Mouse (Mus musculus) myocyte (in vitro differentiated cells): ENCODE measurements around the gene Nr3c2. TPM values are rescaled to one million over a fixed set of nuclear protein-coding genes. Genes with fewer than 3 reads are reported as not detected.
A peak's percentile ranks its signal among the peaks of the same experiment; 100 is the strongest.

Experiments used
- H3K27me3 ChIP-seq: one replicate; pipeline ENCODE4 v1.6.1; 2011; ENCODE audit not compliant: control insufficient read depth, insufficient read depth, insufficient read length
- H3K36me3 ChIP-seq: one replicate; pipeline ENCODE4 v1.6.1; 2011; ENCODE audit not compliant: control insufficient read depth, insufficient read depth
- H3K4me2 ChIP-seq: one replicate; pipeline ENCODE4 v1.6.1; 2011; ENCODE audit warnings: low read depth, control low read depth
- H3K4me3 ChIP-seq: one replicate; pipeline ENCODE4 v1.5.1; 2011; ENCODE audit warnings: mild to moderate bottlenecking, control low read depth, moderate library complexity
- H3K79me2 ChIP-seq: one replicate; pipeline ENCODE4 v1.6.1; 2011; ENCODE audit not compliant: control insufficient read depth, insufficient read depth
- H3ac ChIP-seq: one replicate; pipeline ENCODE4 v1.6.1; 2011; ENCODE audit not compliant: control insufficient read depth, insufficient read length
- CEBPB ChIP-seq: IDR thresholded peaks from 2 replicates; pipeline ENCODE4 v1.6.1; 2011; ENCODE audit warnings: mild to moderate bottlenecking, moderate library complexity; ENCODE audit not compliant: poor library complexity, insufficient read depth, severe bottlenecking
- E2F4 ChIP-seq: IDR thresholded peaks from one replicate; pipeline ENCODE4 v1.6.1; 2011; ENCODE audit warnings: mild to moderate bottlenecking, control low read depth, moderate library complexity; ENCODE audit not compliant: insufficient read depth
- MAX ChIP-seq: IDR thresholded peaks from one replicate; pipeline ENCODE4 v1.6.1; 2011; ENCODE audit warnings: low read depth, mild to moderate bottlenecking, control low read depth
- MYOD1 ChIP-seq, 3 experiments: IDR thresholded peaks; one replicate each; pipeline ENCODE4 v1.6.1; 2011; ENCODE audit warnings: control low read depth in 2 of 3, low read depth in 2 of 3, mild to moderate bottlenecking in 2 of 3, moderate library complexity in 1 of 3; ENCODE audit not compliant: insufficient read length in 2 of 3, control insufficient read depth in 1 of 3
- MYOG ChIP-seq, 3 experiments: IDR thresholded peaks; one replicate each; pipeline ENCODE4 v1.6.1; 2011; ENCODE audit warnings: control low read depth in 2 of 3, low read depth in 2 of 3, mild to moderate bottlenecking in 2 of 3; ENCODE audit not compliant: insufficient read length in 2 of 3, control insufficient read depth in 1 of 3, insufficient read depth in 1 of 3
- POLR2A ChIP-seq: IDR thresholded peaks from one replicate; pipeline ENCODE4 v1.6.1; 2011; ENCODE audit warnings: low read depth, mild to moderate bottlenecking, control low read depth, moderate library complexity; ENCODE audit not compliant: insufficient read length
- POLR2AphosphoS2 ChIP-seq: IDR thresholded peaks from one replicate; pipeline ENCODE4 v1.6.1; 2011; ENCODE audit warnings: low read depth, control low read depth; ENCODE audit not compliant: insufficient read length
- REST ChIP-seq: IDR thresholded peaks from one replicate; pipeline ENCODE4 v1.6.1; 2011; ENCODE audit warnings: mild to moderate bottlenecking, control low read depth, moderate library complexity; ENCODE audit not compliant: insufficient read depth, insufficient read length
- SRF ChIP-seq: IDR thresholded peaks from one replicate; pipeline ENCODE4 v1.6.1; 2011; ENCODE audit warnings: low read depth; ENCODE audit not compliant: control insufficient read depth, insufficient read length
- TCF12 ChIP-seq: IDR thresholded peaks from one replicate; pipeline ENCODE4 v1.6.1; 2011; ENCODE audit warnings: mild to moderate bottlenecking, control low read depth; ENCODE audit not compliant: poor library complexity, insufficient read depth, severe bottlenecking
- TCF3 ChIP-seq: IDR thresholded peaks from one replicate; pipeline ENCODE4 v1.6.1; 2011; ENCODE audit warnings: low read depth, control low read depth; ENCODE audit not compliant: insufficient read length
- USF1 ChIP-seq: IDR thresholded peaks from one replicate; pipeline ENCODE4 v1.6.1; 2011; ENCODE audit warnings: low read depth, mild to moderate bottlenecking, control low read depth, moderate library complexity
- polyA plus RNA-seq: library from polyadenylated mRNA; unstranded; fragments of >200 nt; fragmentation: generic; extraction: Trizol; gene quantifications from one replicate; pipeline ENCODE4 v1.2.1, GENCODE M21; 2012; ENCODE audit warnings: missing spikeins

Nr3c2 gene
- polyA plus RNA-seq, 1 experiment, result 0.11 TPM

GRCm38 (mm10) chr8:77188298-77188697 lies 289.1 kb downstream of the Nr3c2 start:
- peak in 1 of 3 experiments; percentile 18 for TF ChIP-seq MYOD1 (IDR thresholded peaks at IDR 0.05; ENCODE audit: control insufficient read depth in 1 of 3, insufficient read length in 2 of 3, low read depth in 2 of 3)
- no peak for TF ChIP-seq MAX
- TF ChIP-seq CEBPB, result no peak
- TF ChIP-seq POLR2A, result no peak
- no peak for TF ChIP-seq USF1
- TF ChIP-seq REST, result no peak
- no peak for TF ChIP-seq SRF
- no peak for TF ChIP-seq MYOG (IDR thresholded peaks at IDR 0.05; ENCODE audit: control insufficient read depth in 1 of 3, insufficient read depth in 1 of 3, insufficient read length in 2 of 3, low read depth in 2 of 3)
- no peak overlapping the region for H3K4me3 ChIP-seq
- H3K4me2 ChIP-seq, result no peak overlapping the region
- no peaks in the 10 kb centered on the region for H3K79me2 ChIP-seq
- no peaks in the 10 kb centered on the region for H3K36me3 ChIP-seq
- peaks cover 19% of the 10 kb centered on the region for H3K27me3 ChIP-seq
- H3ac ChIP-seq, result no peak overlapping the region

- Histone ChIP-seq H3K27me3 (peaks cover 9% of the 10 kb centered on the region), H3K36me3 (no peaks in the 10 kb centered on the region), H3K4me2 (no peak overlapping the region), H3K79me2 (no peaks in the 10 kb centered on the region), H3K4me3 (no peak overlapping the region), H3ac (no peak overlapping the region)
- no peak for TF ChIP-seq SRF
- TF ChIP-seq MAX, result no peak
- no peak for TF ChIP-seq E2F4
- TF ChIP-seq TCF3, result no peak
- TF ChIP-seq REST, result no peak
- no peak for TF ChIP-seq MYOD1 (IDR thresholded peaks at IDR 0.05; ENCODE audit: control insufficient read depth in 1 of 3, insufficient read length in 2 of 3, low read depth in 2 of 3)
- TF ChIP-seq TCF12, result no peak
- no peak for TF ChIP-seq POLR2A
- TF ChIP-seq USF1, result no peak
- no peak for TF ChIP-seq POLR2AphosphoS2
These were observed 290.1 kb downstream of the Nr3c2 start for GRCm38 (mm10) chr8:77189318-77189717.

GRCm38 (mm10) chr8:77190393-77190792 lies 291.2 kb downstream of the Nr3c2 start:
- Histone ChIP-seq H3K36me3 (no peaks in the 10 kb centered on the region), H3K27me3 (peaks cover 6% of the 10 kb centered on the region), H3K4me2 (no peak overlapping the region), H3ac (no peak overlapping the region), H3K79me2 (no peaks in the 10 kb centered on the region), H3K4me3 (no peak overlapping the region)
- TF ChIP-seq POLR2A (no peak), CEBPB (0 out of 2 replicates have a peak, but pooled peaks have one; percentile 19), POLR2AphosphoS2 (no peak), MYOG (IDR thresholded peaks at IDR 0.05; ENCODE audit: control insufficient read depth in 1 of 3, insufficient read depth in 1 of 3, insufficient read length in 2 of 3, low read depth in 2 of 3) (no peak)

DNA sequence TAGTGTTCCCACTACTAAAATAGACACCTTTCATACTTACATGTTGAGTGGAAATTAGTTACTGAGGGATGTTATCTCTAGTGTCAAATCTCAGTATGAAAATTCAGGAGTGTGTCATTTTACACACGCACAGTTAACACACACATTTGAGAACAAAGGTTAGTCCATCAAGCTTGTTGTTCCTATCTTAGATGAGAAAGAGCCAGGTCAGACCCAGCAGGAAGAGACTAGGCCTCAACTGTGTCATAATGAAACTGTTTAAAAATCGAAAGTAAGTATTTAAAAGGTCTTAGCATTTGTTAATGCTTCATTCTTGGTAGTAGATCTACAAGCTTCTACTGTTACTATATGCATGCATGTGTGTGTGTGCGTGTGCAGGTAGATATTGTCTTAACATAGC lies 310.1 kb downstream of the Nr3c2 start:
- no peak overlapping the region for H3K4me2 ChIP-seq
- H3K79me2 ChIP-seq, result no peaks in the 10 kb centered on the region
- H3ac ChIP-seq, result no peak overlapping the region
- H3K36me3 ChIP-seq, result no peaks in the 10 kb centered on the region
- H3K27me3 ChIP-seq, result no peaks in the 10 kb centered on the region
- TF ChIP-seq POLR2A (no peak), MYOD1 (IDR thresholded peaks at IDR 0.05; ENCODE audit: control insufficient read depth in 1 of 3, insufficient read length in 2 of 3, low read depth in 2 of 3) (no peak), POLR2AphosphoS2 (no peak), REST (no peak), TCF12 (no peak), E2F4 (no peak), MYOG (IDR thresholded peaks at IDR 0.05; ENCODE audit: control insufficient read depth in 1 of 3, insufficient read depth in 1 of 3, insufficient read length in 2 of 3, low read depth in 2 of 3) (no peak), USF1 (no peak), SRF (no peak), MAX (no peak), CEBPB (no peak), TCF3 (no peak)
- no peak overlapping the region for H3K4me3 ChIP-seq

- no peak overlapping the region for H3K4me3 ChIP-seq
- H3ac ChIP-seq, result no peak overlapping the region
- TF ChIP-seq SRF (no peak), POLR2AphosphoS2 (no peak), MYOD1 (IDR thresholded peaks at IDR 0.05; ENCODE audit: control insufficient read depth in 1 of 3, insufficient read length in 2 of 3, low read depth in 2 of 3) (no peak), TCF12 (no peak), REST (no peak), MAX (no peak), POLR2A (no peak), MYOG (IDR thresholded peaks at IDR 0.05; ENCODE audit: control insufficient read depth in 1 of 3, insufficient read depth in 1 of 3, insufficient read length in 2 of 3, low read depth in 2 of 3) (no peak), CEBPB (no peak), TCF3 (no peak), USF1 (no peak), E2F4 (no peak)
- H3K27me3 ChIP-seq, result no peaks in the 10 kb centered on the region
- H3K36me3 ChIP-seq, result no peaks in the 10 kb centered on the region
- H3K79me2 ChIP-seq, result no peaks in the 10 kb centered on the region
- H3K4me2 ChIP-seq, result no peak overlapping the region
These were observed 314.7 kb downstream of the Nr3c2 start for GRCm38 (mm10) chr8:77213893-77214464.
